Mouse (Mus musculus) liver, embryonic 15.5 days (tissue): ENCODE data around the gene Bst2. TPM values are rescaled to one million over a fixed set of nuclear protein-coding genes. Genes with fewer than 3 reads are reported as not detected.
"Not testable (repeated sequence)": the region's sequence is repeated elsewhere in the genome, so short reads cannot be mapped to it uniquely, and the experiment has no call there.

ENCODE experiments used
- ATAC-seq: fragments of 200-750 bp; cut with Nextera tagmentation; 2 replicates; pipeline ENCODE4 v1.8.0; 2017; ENCODE audit warnings: moderate number of reproducible peaks, mild to moderate bottlenecking, moderate library complexity; ENCODE audit not compliant: insufficient read depth
- H3K27ac ChIP-seq: fragments of 300-500 bp; sonication (generic); replicated peaks from 2 replicates; pipeline ENCODE4 v1.5.1; 2015; ENCODE audit warnings: mild to moderate bottlenecking, inconsistent platforms
- H3K27me3 ChIP-seq: fragments of 300-500 bp; sonication (generic); 2 replicates; pipeline ENCODE4 v1.6.1; 2015; ENCODE audit warnings: mild to moderate bottlenecking, inconsistent platforms
- H3K36me3 ChIP-seq: fragments of 300-500 bp; sonication (generic); replicated peaks from 2 replicates; pipeline ENCODE4 v1.6.1; 2015; ENCODE audit warnings: moderate library complexity, mild to moderate bottlenecking, inconsistent platforms
- H3K4me1 ChIP-seq: fragments of 300-500 bp; sonication (generic); replicated peaks from 2 replicates; pipeline ENCODE4 v1.6.1; 2015; ENCODE audit warnings: inconsistent platforms
- H3K4me2 ChIP-seq: fragments of 300-500 bp; sonication (generic); 2 replicates; pipeline ENCODE4 v1.6.1; 2015; ENCODE audit warnings: moderate library complexity, mild to moderate bottlenecking, inconsistent platforms
- H3K4me3 ChIP-seq: fragments of 300-500 bp; sonication (generic); replicated peaks from 2 replicates; pipeline ENCODE4 v1.5.1; 2015; ENCODE audit warnings: mild to moderate bottlenecking, inconsistent platforms
- H3K9ac ChIP-seq: fragments of 300-500 bp; sonication (generic); 2 replicates; pipeline ENCODE4 v1.6.1; 2015; ENCODE audit warnings: moderate library complexity, mild to moderate bottlenecking, inconsistent platforms
- H3K9me3 ChIP-seq: fragments of 300-500 bp; sonication (generic); replicated peaks from 2 replicates; pipeline ENCODE4 v1.6.1; 2016; ENCODE audit warnings: inconsistent platforms
- WGBS: fragments of 180-500 bp; shearing (Covaris S2); methylation state at CpG from one replicate; pipeline ENCODE4 v1.1.7; 2015; ENCODE audit warnings: mixed read lengths; ENCODE audit not compliant: insufficient replicate concordance; 5-methylcytosine and 5-hydroxymethylcytosine counted together
- polyA plus RNA-seq: library from polyadenylated mRNA; unstranded; fragments of >200 nt; fragmentation: Nextera tagmentation; extraction: Ambion mirVana; gene quantifications from 2 replicates; pipeline ENCODE4 v1.2.1, GENCODE M21; 2015

The Bst2 gene
- polyA plus RNA-seq, 1 experiment from 2014 or later = 37.3 TPM

GRCm38 (mm10) chr8:71534263-71534810 is 2.9 kb downstream of the Bst2 start:
- Histone ChIP-seq H3K4me3 (no peak overlapping the region), H3K9ac (no peak overlapping the region), H3K27me3 (no peaks in the 10 kb centered on the region), H3K4me2 (no peak overlapping the region), H3K36me3 (no peaks in the 10 kb centered on the region), H3K4me1 (peaks cover 31% of the 10 kb centered on the region), H3K27ac (no peak overlapping the region), H3K9me3 (no peaks in the 10 kb centered on the region)
- ATAC-seq = no peak
- 46% methylated on average over 3 of the region's 3 CpGs for WGBS

- not testable (repeated sequence) for ATAC-seq, H3K9me3 ChIP-seq, H3K4me2 ChIP-seq, H3K27ac ChIP-seq, H3K36me3 ChIP-seq, H3K9ac ChIP-seq, H3K4me3 ChIP-seq
- Histone ChIP-seq H3K4me1 (peaks cover 12% of the 10 kb centered on the region), H3K27me3 (peaks cover 12% of the 10 kb centered on the region)
- 59% methylated on average over 7 of the region's 12 CpGs for WGBS
Observed at GRCm38 (mm10) chr8:71530735-71531467, 6.4 kb downstream of the Bst2 start.

GRCm38 (mm10) chr8:71528362-71529073 is 8.7 kb downstream of the Bst2 start:
- H3K27ac ChIP-seq = peak overlapping the region; percentile 29; the same call in 1 of the 2 replicates
- H3K4me1 ChIP-seq = 0 out of 2 replicates have a peak, but pooled peaks cover 9% of the 10 kb centered on the region
- H3K27me3 ChIP-seq = peaks cover 25% of the 10 kb centered on the region
- no peak overlapping the region for H3K9ac ChIP-seq
- H3K9me3 ChIP-seq = no peaks in the 10 kb centered on the region
- no peak overlapping the region for H3K4me3 ChIP-seq
- WGBS = 20% methylated on average over 11 of the region's 11 CpGs
- no peak overlapping the region for H3K4me2 ChIP-seq
- peak; percentile 62 for ATAC-seq
- no peaks in the 10 kb centered on the region for H3K36me3 ChIP-seq

GRCm38 (mm10) chr8:71527162-71527870 is 9.9 kb downstream of the Bst2 start:
- no peak for ATAC-seq
- peaks cover 27% of the 10 kb centered on the region for H3K27me3 ChIP-seq
- H3K36me3 ChIP-seq = no peaks in the 10 kb centered on the region
- 44% methylated on average over 3 of the region's 3 CpGs for WGBS
- H3K9ac ChIP-seq = no peak overlapping the region
- H3K9me3 ChIP-seq = no peaks in the 10 kb centered on the region
- no peak overlapping the region for H3K4me2 ChIP-seq
- H3K4me3 ChIP-seq = no peak overlapping the region
- H3K4me1 ChIP-seq = 0 out of 2 replicates have a peak, but pooled peaks cover 9% of the 10 kb centered on the region
- H3K27ac ChIP-seq = peak overlapping the region; percentile 33; the same call in 1 of the 2 replicates

GRCm38 (mm10) chr8:71526272-71526671 is 11.0 kb downstream of the Bst2 start:
- Histone ChIP-seq H3K9ac (no peak overlapping the region), H3K36me3 (no peaks in the 10 kb centered on the region), H3K4me3 (no peak overlapping the region), H3K4me2 (no peak overlapping the region), H3K4me1 (peaks cover 13% of the 10 kb centered on the region; the same call in 1 of the 2 replicates), H3K9me3 (no peaks in the 10 kb centered on the region), H3K27ac (peak overlapping the region; percentile 33; the same call in 1 of the 2 replicates), H3K27me3 (peaks cover 27% of the 10 kb centered on the region)
- ATAC-seq = no peak
- 10% methylated on average over 6 of the region's 6 CpGs for WGBS

GRCm38 (mm10) chr8:71525226-71526050 is 11.8 kb downstream of the Bst2 start, which contains the start of gene Ccdc194:
Gene Ccdc194 (minus strand): TSS chr8:71525711.
- Histone ChIP-seq H3K9ac (no peak within 1 kb of the TSS), H3K4me3 (no peak within 1 kb of the TSS), H3K9me3 (no peaks in the 10 kb centered on the region), H3K36me3 (no peaks in the 10 kb centered on the region), H3K4me1 (peaks cover 12% of the 10 kb centered on the region; the same call in 1 of the 2 replicates), H3K27ac (peak within 1 kb of the TSS; percentile 33; the same call in 1 of the 2 replicates), H3K27me3 (peaks cover 35% of the 10 kb centered on the region), H3K4me2 (no peak within 1 kb of the TSS)
- ATAC-seq = no peak
- 39% methylated on average over 46 of the region's 46 CpGs for WGBS

- H3K36me3 ChIP-seq = no peaks in the 10 kb centered on the region
- H3K27ac ChIP-seq = no peak overlapping the region
- no peak overlapping the region for H3K9ac ChIP-seq
- ATAC-seq = peak; percentile 60
- no peaks in the 10 kb centered on the region for H3K9me3 ChIP-seq
- peaks cover 5% of the 10 kb centered on the region; the same call in 1 of the 2 replicates for H3K4me1 ChIP-seq
- peaks cover 34% of the 10 kb centered on the region for H3K27me3 ChIP-seq
- H3K4me2 ChIP-seq = no peak overlapping the region
- no peak overlapping the region for H3K4me3 ChIP-seq
- WGBS = 7% methylated on average over 17 of the region's 17 CpGs
Observed at GRCm38 (mm10) chr8:71521634-71522033, 15.6 kb downstream of the Bst2 start.

- H3K9ac ChIP-seq = not testable (repeated sequence)
Observed at GRCm38 (mm10) chr8:71519037-71519825, 18.0 kb downstream of the Bst2 start.

GRCm38 (mm10) chr8:71516786-71517185 is 20.5 kb downstream of the Bst2 start:
- ATAC-seq = no peak
- Histone ChIP-seq H3K9me3 (no peaks in the 10 kb centered on the region), H3K27ac (no peak overlapping the region), H3K4me1 (peaks cover 14% of the 10 kb centered on the region), H3K4me3 (no peak overlapping the region), H3K27me3 (peaks cover 11% of the 10 kb centered on the region), H3K4me2 (no peak overlapping the region), H3K9ac (no peak overlapping the region), H3K36me3 (no peaks in the 10 kb centered on the region)
- 34% methylated on average over 6 of the region's 6 CpGs for WGBS

More at GRCm38 (mm10) chr8:71519037-71519825, 18.0 kb downstream of the Bst2 start:
- not testable (repeated sequence) for ATAC-seq, H3K4me2 ChIP-seq, H3K9me3 ChIP-seq, H3K4me1 ChIP-seq, H3K36me3 ChIP-seq, H3K27ac ChIP-seq, H3K4me3 ChIP-seq
- H3K27me3 ChIP-seq = peaks cover 14% of the 10 kb centered on the region
- 20% methylated on average over 10 of the region's 10 CpGs for WGBS
